Mouse (Mus musculus) forebrain, embryonic 10.5 days (tissue): Measurements from ENCODE around the gene Arid3a. TPM values are rescaled to one million over a fixed set of nuclear protein-coding genes. Genes with fewer than 3 reads are reported as not detected.
A peak's percentile ranks its signal among the peaks of the same experiment; 100 is the strongest.

Source experiments
- DNase-seq: peaks from one replicate; pipeline ENCODE4 v3.0.0-alpha.2; 2017; ENCODE audit warnings: low spot score; ENCODE audit errors: extremely low spot score
- H3K27ac ChIP-seq: fragments of 300-500 bp; sonication (generic); 2 replicates; pipeline ENCODE4 v1.5.1; 2016; ENCODE audit warnings: mild to moderate bottlenecking
- H3K27me3 ChIP-seq: fragments of 300-500 bp; sonication (generic); 2 replicates; pipeline ENCODE4 v1.6.1; 2016; ENCODE audit warnings: mild to moderate bottlenecking; ENCODE audit not compliant: poor library complexity, severe bottlenecking
- H3K36me3 ChIP-seq: fragments of 300-500 bp; sonication (generic); replicated peaks from 2 replicates; pipeline ENCODE4 v1.6.1; 2016; ENCODE audit warnings: mild to moderate bottlenecking, moderate library complexity
- H3K4me1 ChIP-seq: fragments of 300-500 bp; sonication (generic); 2 replicates; pipeline ENCODE4 v1.6.1; 2016
- H3K4me3 ChIP-seq: fragments of 300-500 bp; sonication (generic); 2 replicates; pipeline ENCODE4 v1.5.1; 2016; ENCODE audit warnings: mild to moderate bottlenecking, moderate library complexity
- H3K9me3 ChIP-seq: fragments of 300-500 bp; sonication (generic); 2 replicates; pipeline ENCODE4 v1.6.1; 2016; ENCODE audit warnings: mild to moderate bottlenecking, moderate library complexity
- WGBS: fragments of 180-500 bp; shearing (Covaris S2); methylation state at CpG from one replicate; pipeline ENCODE4 v1.1.7; 2016; 5-methylcytosine and 5-hydroxymethylcytosine counted together
- polyA plus RNA-seq: library from polyadenylated mRNA; unstranded; fragments of >200 nt; fragmentation: Nextera tagmentation; extraction: Ambion mirVana; gene quantifications from 2 replicates; pipeline ENCODE4 v1.2.1, GENCODE M21; 2016

Arid3a gene
- polyA plus RNA-seq, 1 experiment from 2014 or later, result 12.5 TPM

DNA sequence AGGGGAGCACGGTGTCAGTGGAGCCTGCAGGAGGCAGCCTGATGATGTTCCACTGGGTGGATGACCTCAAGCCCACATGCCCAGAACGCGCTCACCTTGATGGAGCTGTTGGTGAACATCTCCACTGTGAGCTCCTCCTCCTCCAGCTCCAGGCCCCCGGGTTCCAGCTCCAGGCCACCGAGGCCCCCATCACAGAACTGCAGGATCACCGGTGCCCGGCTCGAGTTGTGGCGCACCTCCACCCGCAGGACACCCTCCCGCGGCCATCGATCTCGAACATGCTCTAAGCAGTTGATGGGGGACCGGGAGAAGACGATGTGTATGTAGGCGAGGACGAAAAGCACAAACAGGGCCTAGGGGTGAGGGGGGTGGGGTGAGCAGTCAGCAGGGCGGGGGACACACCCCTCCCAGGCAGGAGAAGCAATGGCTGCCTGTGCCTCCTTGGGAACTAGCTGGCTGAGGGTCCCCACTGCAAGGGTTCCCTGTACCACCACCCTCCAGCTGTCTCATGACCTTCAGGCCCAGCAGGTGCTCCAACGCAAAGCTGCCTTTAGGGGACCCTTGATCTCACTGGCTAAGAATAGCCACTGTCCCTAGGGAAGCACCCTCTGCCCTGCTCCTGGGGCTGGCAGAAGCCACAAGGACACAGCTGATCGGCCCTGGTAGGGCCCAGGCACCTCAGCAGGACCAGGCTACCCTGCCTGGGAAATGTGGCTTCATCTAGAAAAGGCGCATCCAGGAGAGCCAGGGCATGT, 52.7 kb downstream of the Arid3a start:
- H3K36me3 ChIP-seq, result peaks cover 79% of the 10 kb centered on the region
- peaks cover 32% of the 10 kb centered on the region for H3K4me1 ChIP-seq
- 95% methylated on average over 22 of the region's 22 CpGs for WGBS
- H3K27me3 ChIP-seq, result peaks cover 20% of the 10 kb centered on the region
- 0 out of 2 replicates have a peak overlapping the region, but pooled peaks have one; percentile 0 for H3K4me3 ChIP-seq
- no peak for DNase-seq
- peaks cover 10% of the 10 kb centered on the region; the same call in 1 of the 2 replicates for H3K9me3 ChIP-seq
- H3K27ac ChIP-seq, result no peak overlapping the region

DNA sequence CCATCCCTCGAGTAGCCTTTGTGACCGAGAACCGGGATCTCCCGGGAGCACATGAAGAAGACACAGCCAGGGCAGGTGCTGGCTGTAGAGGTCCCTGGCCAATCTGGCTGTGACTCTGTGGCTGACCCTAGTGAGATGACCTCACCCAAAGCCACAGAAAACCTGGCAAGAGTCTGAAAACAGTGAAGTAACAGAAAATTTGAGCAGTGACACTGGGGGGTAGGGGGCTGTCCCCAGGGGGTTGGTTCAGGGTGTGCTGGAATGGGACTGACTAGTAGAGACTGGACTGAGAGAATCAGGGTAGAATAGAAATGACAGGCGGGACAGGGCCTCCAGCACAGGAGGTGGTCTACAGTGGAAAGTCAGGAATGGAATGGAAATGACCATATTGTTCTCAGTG, 56.4 kb downstream of the Arid3a start:
- no peak for DNase-seq
- 85% methylated on average over 5 of the region's 5 CpGs for WGBS
- peaks cover 24% of the 10 kb centered on the region for H3K27me3 ChIP-seq
- peaks cover 60% of the 10 kb centered on the region for H3K4me1 ChIP-seq
- no peaks in the 10 kb centered on the region for H3K9me3 ChIP-seq
- peaks cover 43% of the 10 kb centered on the region for H3K36me3 ChIP-seq
- H3K4me3 ChIP-seq, result peak overlapping the region; percentile 80
- peak overlapping the region; percentile 92 for H3K27ac ChIP-seq

DNA sequence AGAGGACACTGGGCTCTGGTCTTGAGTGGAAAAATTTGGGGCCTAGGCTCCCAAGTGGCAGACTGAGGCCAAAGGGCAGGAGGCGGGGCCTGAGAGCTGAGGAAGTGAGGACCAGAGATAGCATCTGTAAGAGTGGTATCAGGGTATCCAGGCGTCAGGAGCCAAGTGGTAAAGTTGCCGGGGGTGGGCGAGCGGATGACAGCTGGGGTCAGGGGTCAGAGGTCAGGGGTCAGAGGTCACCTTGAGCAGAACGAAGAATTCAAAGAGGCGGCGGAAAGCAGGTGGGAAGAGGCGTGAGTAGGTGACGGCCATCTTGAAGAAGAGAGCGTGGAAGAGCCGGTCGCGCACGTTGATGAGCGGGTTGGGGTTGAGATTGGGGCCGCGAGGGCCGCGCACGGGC, 56.8 kb downstream of the Arid3a start:
- 2% methylated on average over 21 of the region's 21 CpGs for WGBS

DNA sequence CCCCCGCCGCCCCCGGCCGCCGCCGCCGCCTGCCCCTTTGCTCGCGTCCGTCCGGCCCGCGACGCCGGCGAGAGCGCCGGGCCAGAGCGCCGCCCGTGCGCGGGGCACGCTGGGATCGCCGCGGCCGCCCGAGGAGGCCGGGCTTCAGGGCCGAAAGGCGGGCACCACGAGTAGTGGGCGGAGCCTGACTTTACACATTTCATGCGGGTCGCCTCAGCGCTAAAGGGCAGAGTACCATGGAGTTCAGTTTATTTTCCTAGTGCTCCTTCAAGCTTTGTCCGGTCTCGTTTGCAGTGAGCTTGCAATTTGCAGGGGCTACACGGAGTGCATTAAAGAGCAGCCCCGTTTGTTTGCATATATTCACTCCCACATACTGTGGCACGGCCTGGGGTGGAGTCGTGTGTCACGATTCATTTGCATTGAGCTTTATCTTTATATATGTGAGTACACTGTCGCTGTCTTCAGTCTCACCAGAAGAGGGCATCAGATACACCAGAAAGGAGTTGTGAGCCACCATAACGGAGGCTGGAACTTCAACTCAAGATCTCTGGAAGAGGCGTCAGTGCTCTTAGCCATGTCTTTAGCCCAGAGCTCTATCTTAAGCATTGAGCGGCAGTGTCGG, 57.5 kb downstream of the Arid3a start, which contains the start of gene Tmem259:
Gene Tmem259 (minus strand): TSS at position 136 of the 622 bp plus-strand sequence.
- H3K9me3 ChIP-seq, result no peaks in the 10 kb centered on the region
- H3K4me1 ChIP-seq, result peaks cover 68% of the 10 kb centered on the region

More for the DNA sequence above, 56.8 kb downstream of the Arid3a start:
- Histone ChIP-seq H3K27ac (peak overlapping the region; percentile 92), H3K4me3 (peak overlapping the region; percentile 80), H3K36me3 (peaks cover 38% of the 10 kb centered on the region), H3K27me3 (peaks cover 26% of the 10 kb centered on the region), H3K9me3 (no peaks in the 10 kb centered on the region), H3K4me1 (peaks cover 63% of the 10 kb centered on the region)
- DNase-seq, result peak; percentile 66

DNA sequence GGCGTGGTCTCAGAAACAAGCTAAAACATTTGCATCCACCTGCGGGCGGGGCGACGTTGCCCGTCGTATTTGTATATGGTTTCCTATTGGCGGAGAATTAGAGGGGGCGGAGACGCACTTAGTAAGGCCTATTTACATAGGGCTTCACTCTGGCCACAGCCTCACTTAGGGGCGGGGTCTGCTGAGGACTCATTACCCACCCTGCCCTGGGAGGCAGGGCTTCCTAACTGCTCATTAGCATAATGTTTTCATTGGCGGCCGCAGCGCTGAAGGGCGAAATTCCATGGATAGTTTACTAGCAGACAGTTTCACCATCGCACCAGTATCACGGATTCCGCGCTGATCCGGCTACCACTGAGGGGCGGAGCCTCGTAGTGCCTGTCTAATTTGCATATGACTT, 58.0 kb downstream of the Arid3a start:
- DNase-seq, result peak; percentile 95
- H3K27ac ChIP-seq, result peak overlapping the region; percentile 92
- under 1% methylated on average over 22 of the region's 22 CpGs for WGBS
- H3K9me3 ChIP-seq, result no peaks in the 10 kb centered on the region
- H3K27me3 ChIP-seq, result peaks cover 38% of the 10 kb centered on the region
- H3K36me3 ChIP-seq, result peaks cover 26% of the 10 kb centered on the region
- peak overlapping the region; percentile 80 for H3K4me3 ChIP-seq
- H3K4me1 ChIP-seq, result peaks cover 73% of the 10 kb centered on the region

More for the DNA sequence above, 57.5 kb downstream of the Arid3a start, which contains the start of gene Tmem259:
- under 1% methylated on average over 49 of the region's 49 CpGs for WGBS
- Histone ChIP-seq H3K36me3 (peaks cover 32% of the 10 kb centered on the region), H3K27ac (peak within 1 kb of the TSS; percentile 92), H3K4me3 (peak within 1 kb of the TSS; percentile 80), H3K27me3 (peaks cover 32% of the 10 kb centered on the region)
- peak; percentile 83 for DNase-seq

DNA sequence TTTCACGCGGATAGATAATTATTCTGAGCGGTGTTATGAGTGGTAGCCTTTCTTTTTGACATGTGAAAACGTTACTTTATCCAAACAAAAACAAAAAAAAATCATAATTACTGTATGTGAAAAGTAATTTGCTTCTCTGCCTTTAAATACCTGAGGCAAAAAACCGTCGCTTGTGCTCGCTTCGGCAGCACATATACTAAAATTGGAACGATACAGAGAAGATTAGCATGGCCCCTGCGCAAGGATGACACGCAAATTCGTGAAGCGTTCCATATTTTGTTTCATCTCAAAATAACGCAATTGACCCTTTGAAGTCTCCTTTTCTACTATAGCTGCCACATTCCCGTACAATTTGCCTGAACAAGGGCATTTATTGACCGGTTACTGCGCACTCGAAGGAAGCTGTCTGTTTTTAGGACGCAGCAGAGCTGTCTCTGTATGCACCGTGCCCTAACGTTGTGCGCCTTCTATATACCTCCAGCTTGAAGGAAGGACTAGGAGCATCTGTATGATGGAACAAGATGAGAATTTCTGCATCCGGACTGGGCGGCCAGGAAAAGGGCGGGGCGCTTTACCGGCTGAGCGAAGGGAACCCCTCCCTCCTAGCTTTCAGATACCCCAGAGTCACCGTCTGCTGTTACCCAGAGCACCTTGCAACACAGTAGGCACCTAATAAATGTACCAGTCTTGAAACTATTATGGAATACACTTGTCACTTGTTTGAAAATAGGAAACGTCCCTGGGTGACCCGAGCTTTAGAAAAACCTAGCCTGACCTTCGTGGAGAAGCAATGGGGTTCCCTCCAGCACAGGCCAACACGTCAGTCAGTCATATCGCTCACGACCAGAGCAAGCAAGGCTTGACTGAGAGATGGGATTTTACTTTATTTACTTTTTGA, 58.7 kb downstream of the Arid3a start:
- Histone ChIP-seq H3K27ac (peak overlapping the region; percentile 92), H3K4me1 (peaks cover 77% of the 10 kb centered on the region), H3K4me3 (peak overlapping the region; percentile 80), H3K27me3 (peaks cover 45% of the 10 kb centered on the region), H3K36me3 (peaks cover 19% of the 10 kb centered on the region), H3K9me3 (no peaks in the 10 kb centered on the region)
- 5% methylated on average over 35 of the region's 35 CpGs for WGBS
- DNase-seq, result peak; percentile 59

DNA sequence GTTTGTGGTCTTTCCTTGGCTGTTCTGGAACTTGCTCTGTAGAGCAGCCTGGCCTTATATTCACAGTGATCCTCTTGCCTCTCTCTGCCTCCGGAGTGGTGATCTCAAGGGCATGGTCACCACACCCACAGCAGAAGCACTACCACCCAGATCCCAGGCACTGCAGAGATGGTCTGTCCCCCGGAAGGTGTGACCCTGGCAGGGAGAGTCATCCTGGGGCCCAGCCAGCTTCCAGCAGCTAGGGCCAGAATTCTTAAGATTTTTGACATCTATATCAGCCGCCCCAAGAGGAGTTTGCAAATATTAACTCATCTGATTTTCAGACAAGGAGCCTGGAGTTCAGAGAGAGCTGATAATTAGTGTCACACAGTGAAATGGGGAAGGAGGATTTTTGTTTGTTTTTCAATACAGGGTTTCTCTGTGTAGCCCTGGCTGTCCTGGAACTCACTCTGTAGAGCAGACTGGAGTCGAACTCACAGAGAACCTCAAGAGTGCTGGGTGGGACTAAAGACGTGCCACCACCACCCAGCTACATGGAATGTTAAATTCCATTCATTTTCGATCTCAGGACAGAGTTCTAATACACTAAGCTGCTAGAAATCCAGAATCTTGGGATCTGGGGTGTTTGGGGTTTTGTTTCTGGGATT, 59.5 kb downstream of the Arid3a start:
- H3K27ac ChIP-seq, result peak overlapping the region; percentile 92; the same call in 1 of the 2 replicates
- peak overlapping the region; percentile 80 for H3K4me3 ChIP-seq
- DNase-seq, result no peak
- WGBS, result 51% methylated on average over 6 of the region's 6 CpGs
- H3K4me1 ChIP-seq, result peaks cover 74% of the 10 kb centered on the region
- H3K9me3 ChIP-seq, result peaks cover 7% of the 10 kb centered on the region; the same call in 1 of the 2 replicates
- peaks cover 53% of the 10 kb centered on the region for H3K27me3 ChIP-seq
- peaks cover 19% of the 10 kb centered on the region for H3K36me3 ChIP-seq

DNA sequence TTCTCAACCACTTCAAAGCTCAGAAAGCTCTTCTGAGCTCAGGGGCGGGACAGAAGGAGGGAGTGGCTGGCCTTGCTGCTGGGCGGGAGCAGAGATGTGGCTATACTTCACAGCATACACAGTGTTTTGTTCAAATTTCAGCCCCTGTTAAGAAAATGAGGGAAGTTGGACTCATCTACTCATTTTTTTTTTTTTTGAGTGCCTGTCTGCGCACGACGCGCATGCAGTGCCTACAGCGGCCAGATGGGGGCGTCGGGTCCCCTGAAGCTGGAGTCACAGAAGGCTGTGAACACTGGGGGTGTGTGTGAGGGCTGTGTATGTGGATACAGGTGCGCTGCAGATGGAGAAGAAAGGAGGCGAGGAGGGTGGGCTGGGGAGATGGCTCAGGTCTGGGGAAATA, 60.1 kb downstream of the Arid3a start:
- DNase-seq, result peak; percentile 79
- Histone ChIP-seq H3K36me3 (peaks cover 19% of the 10 kb centered on the region), H3K4me1 (peaks cover 69% of the 10 kb centered on the region), H3K9me3 (peaks cover 12% of the 10 kb centered on the region; the same call in 1 of the 2 replicates), H3K27me3 (peaks cover 53% of the 10 kb centered on the region), H3K27ac (peak overlapping the region; percentile 87), H3K4me3 (peak overlapping the region; percentile 80)
- 6% methylated on average over 11 of the region's 11 CpGs for WGBS

- Histone ChIP-seq H3K27ac (peak overlapping the region; percentile 87), H3K4me1 (peaks cover 61% of the 10 kb centered on the region), H3K27me3 (peaks cover 53% of the 10 kb centered on the region), H3K36me3 (peaks cover 23% of the 10 kb centered on the region), H3K9me3 (peaks cover 14% of the 10 kb centered on the region; the same call in 1 of the 2 replicates), H3K4me3 (peak overlapping the region; percentile 80)
- WGBS, result 11% methylated on average over 27 of the region's 27 CpGs
- DNase-seq, result no peak
Measured at GRCm38 (mm10) chr10:79987771-79988505, 61.1 kb downstream of the Arid3a start.

DNA sequence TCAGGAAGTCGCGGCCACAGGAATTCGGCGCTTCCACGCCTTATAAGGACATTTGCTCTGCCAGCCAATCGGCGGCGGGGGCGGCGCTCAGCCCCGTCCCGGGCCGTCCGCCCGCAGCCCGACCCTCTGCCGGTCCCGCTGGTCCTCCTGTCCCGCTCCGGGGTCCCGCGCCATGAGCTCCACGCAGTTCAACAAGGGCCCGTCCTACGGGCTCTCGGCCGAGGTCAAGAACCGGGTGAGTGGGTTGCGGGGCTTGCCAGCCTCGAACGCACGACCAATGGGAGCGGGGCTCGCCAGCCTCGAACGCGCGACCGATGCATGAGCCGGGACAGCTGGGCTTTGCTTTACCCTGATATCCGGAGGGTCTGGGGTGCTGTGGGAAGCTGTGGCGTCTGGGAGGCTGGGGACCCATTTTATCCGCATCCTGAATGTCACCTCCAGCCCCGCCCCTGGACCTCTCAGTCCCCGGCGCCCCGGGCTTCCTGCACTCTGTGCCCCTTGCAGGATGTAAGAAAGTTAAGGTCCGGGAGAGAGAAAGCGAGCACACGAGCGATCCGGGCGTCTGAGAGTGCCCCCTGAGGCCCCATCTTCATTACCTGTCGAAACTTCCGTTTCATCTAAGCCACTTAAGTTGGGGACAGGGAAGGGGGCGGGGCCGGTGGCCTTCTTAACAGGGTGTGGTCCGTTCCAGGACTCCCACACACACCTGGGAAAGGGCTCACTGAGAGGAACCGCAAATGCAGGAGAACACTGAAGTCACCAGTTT, 61.8 kb downstream of the Arid3a start, which contains the start of gene Cnn2:
Gene Cnn2 (plus strand): TSS at position 79 of the 766 bp plus-strand sequence.
- peak within 1 kb of the TSS; percentile 80 for H3K4me3 ChIP-seq
- WGBS, result under 1% methylated on average over 59 of the region's 59 CpGs
- peak within 1 kb of the TSS; percentile 87 for H3K27ac ChIP-seq
- H3K9me3 ChIP-seq, result peaks cover 14% of the 10 kb centered on the region; the same call in 1 of the 2 replicates
- peaks cover 54% of the 10 kb centered on the region for H3K4me1 ChIP-seq
- peaks cover 53% of the 10 kb centered on the region for H3K27me3 ChIP-seq
- peaks cover 31% of the 10 kb centered on the region for H3K36me3 ChIP-seq
- DNase-seq, result peak; percentile 53
